Mouse (Mus musculus) neural tube, embryonic 14.5 days (tissue): ENCODE measurements around the gene Cenpx. TPM values are rescaled to one million over a fixed set of nuclear protein-coding genes. Genes with fewer than 3 reads are reported as not detected.

Experiments
- polyA plus RNA-seq: library from polyadenylated mRNA; unstranded; fragments of >200 nt; fragmentation: Nextera tagmentation; extraction: Ambion mirVana; gene quantifications from 2 replicates; pipeline ENCODE4 v1.2.1, GENCODE M21; 2014

Gene Cenpx
- polyA plus RNA-seq, 1 experiment from 2014 or later = 87.6 TPM

Other genes starting within 250 kb of the Cenpx start
- 65.5 and 68.1 TPM in 2 replicates for gene Arl16, start 246.1 kb downstream of the Cenpx start, polyA plus RNA-seq
- gene Mrpl12, start 229.1 kb downstream of the Cenpx start, polyA plus RNA-seq = 131 and 135 TPM in 2 replicates
- 24.7 and 30.0 TPM in 2 replicates for gene Slc25a10, start 221.9 kb downstream of the Cenpx start, polyA plus RNA-seq
- 0.19 and 0.22 TPM in 2 replicates for gene Gcgr, start 183.0 kb downstream of the Cenpx start, polyA plus RNA-seq
- 248 and 267 TPM in 2 replicates for gene Mcrip1, start 164.0 kb downstream of the Cenpx start, polyA plus RNA-seq
- not detected in 2 replicates for gene Ppp1r27, start 162.6 kb downstream of the Cenpx start, polyA plus RNA-seq
- 248 and 330 TPM in 2 replicates for gene P4hb, start 140.5 kb downstream of the Cenpx start, polyA plus RNA-seq
- 419 and 479 TPM in 2 replicates for gene Arhgdia, start 132.1 kb downstream of the Cenpx start, polyA plus RNA-seq
- gene Alyref, start 115.4 kb downstream of the Cenpx start, polyA plus RNA-seq = 191 and 222 TPM in 2 replicates
- 209 and 236 TPM in 2 replicates for gene Anapc11, start 115.3 kb downstream of the Cenpx start, polyA plus RNA-seq
- 1.3 TPM in 1 of 2 replicates, not detected in the other for gene Npb, start 105.3 kb downstream of the Cenpx start, polyA plus RNA-seq
- 170 and 187 TPM in 2 replicates for gene Pcyt2, start 95.8 kb downstream of the Cenpx start, polyA plus RNA-seq
- 42.8 and 48.2 TPM in 2 replicates for gene Sirt7, start 88.5 kb downstream of the Cenpx start, polyA plus RNA-seq
- gene Mafg, start 80.1 kb downstream of the Cenpx start, polyA plus RNA-seq = 30.5 and 36.8 TPM in 2 replicates
- 15.3 and 24.9 TPM in 2 replicates for gene Pycr1, start 70.0 kb downstream of the Cenpx start, polyA plus RNA-seq
- gene Myadml2, start 65.6 kb downstream of the Cenpx start, polyA plus RNA-seq = 2.3 and 2.5 TPM in 2 replicates
- 1.3 and 6.2 TPM in 2 replicates for gene Notum, start 52.6 kb downstream of the Cenpx start, polyA plus RNA-seq
- gene Aspscr1, start 40.8 kb downstream of the Cenpx start, polyA plus RNA-seq = 137 and 141 TPM in 2 replicates
- 53.9 and 59.4 TPM in 2 replicates for gene Lrrc45, start 187 bp upstream of the Cenpx start, polyA plus RNA-seq
- 70.7 and 135 TPM in 2 replicates for gene Rac3, start 7.7 kb upstream of the Cenpx start, polyA plus RNA-seq
- gene Dcxr, start 13.5 kb upstream of the Cenpx start, polyA plus RNA-seq = 10.2 and 10.5 TPM in 2 replicates
- 0.39 and 0.81 TPM in 2 replicates for gene Cbr2, start 18.4 kb upstream of the Cenpx start, polyA plus RNA-seq
- 0.52 and 2.1 TPM in 2 replicates for gene Hmga1b, start 49.1 kb upstream of the Cenpx start, polyA plus RNA-seq
- 89.6 and 91.1 TPM in 2 replicates for gene Rfng, start 70.5 kb upstream of the Cenpx start, polyA plus RNA-seq
- 302 and 312 TPM in 2 replicates for gene Gps1, start 70.5 kb upstream of the Cenpx start, polyA plus RNA-seq
- 44.8 and 47.8 TPM in 2 replicates for gene Dus1l, start 82.7 kb upstream of the Cenpx start, polyA plus RNA-seq
- gene Fasn, start 110.8 kb upstream of the Cenpx start, polyA plus RNA-seq = 107 and 117 TPM in 2 replicates
- 6.1 and 6.7 TPM in 2 replicates for gene Ccdc57, start 219.1 kb upstream of the Cenpx start, polyA plus RNA-seq
- 2.9 and 4.6 TPM in 2 replicates for gene Slc16a3, start 234.7 kb upstream of the Cenpx start, polyA plus RNA-seq